Mouse (Mus musculus) MEL (cell line): ENCODE data around the gene Erbin.

Source experiments
- CTCF ChIP-seq, 3 experiments: IDR thresholded peaks in 2 of 3; conservative IDR thresholded peaks in 1 of 3; 2 replicates each; pipeline ENCODE4 v1.5.1; 2011 to 2012; ENCODE audit warnings: low read length in 3 of 3, low read depth in 2 of 3, mild to moderate bottlenecking in 2 of 3, improper control_type of control experiment in 1 of 3, inconsistent platforms in 1 of 3, mixed read lengths in 1 of 3, moderate library complexity in 1 of 3; ENCODE audit not compliant: control insufficient read depth in 1 of 3, insufficient read depth in 1 of 3, poor library complexity in 1 of 3, severe bottlenecking in 1 of 3
- E2F4 ChIP-seq: IDR thresholded peaks from 2 replicates; pipeline ENCODE4 v1.6.1; 2011; ENCODE audit warnings: low read depth, low read length, improper control_type of control experiment, borderline replicate concordance
- ETS1 ChIP-seq: IDR thresholded peaks from 2 replicates; pipeline ENCODE4 v1.6.1; 2012; ENCODE audit warnings: low read depth, mild to moderate bottlenecking, inconsistent platforms, low read length, improper control_type of control experiment, moderate library complexity
- MAX ChIP-seq: IDR thresholded peaks from 2 replicates; pipeline ENCODE4 v1.6.1; 2011; ENCODE audit warnings: low read length, improper control_type of control experiment
- MYB ChIP-seq: IDR thresholded peaks from 2 replicates; pipeline ENCODE4 v1.6.1; 2011; ENCODE audit warnings: mild to moderate bottlenecking, low read depth, low read length, improper control_type of control experiment
- NELFE ChIP-seq: IDR thresholded peaks from 2 replicates; pipeline ENCODE4 v1.6.1; 2011; ENCODE audit warnings: low read depth, low read length, improper control_type of control experiment
- NRF1 ChIP-seq: IDR thresholded peaks from 2 replicates; pipeline ENCODE4 v1.6.1; 2014; ENCODE audit warnings: low read depth, mild to moderate bottlenecking, inconsistent platforms, low read length, improper control_type of control experiment, moderate library complexity; ENCODE audit not compliant: poor library complexity, insufficient read depth, severe bottlenecking
- POLR2A ChIP-seq, 2 experiments: IDR thresholded peaks; 2 replicates each; pipeline ENCODE4 v1.6.1; 2011 to 2012; ENCODE audit warnings: low read length in 2 of 2, mild to moderate bottlenecking in 2 of 2, control low read depth in 1 of 2, improper control_type of control experiment in 1 of 2, low read depth in 1 of 2, moderate library complexity in 1 of 2; ENCODE audit not compliant: control insufficient read depth in 1 of 2, insufficient read depth in 1 of 2, poor library complexity in 1 of 2
- POLR2AphosphoS5 ChIP-seq: IDR thresholded peaks from 2 replicates; pipeline ENCODE4 v1.6.1; 2012; ENCODE audit warnings: low read depth, borderline replicate concordance, mild to moderate bottlenecking, inconsistent platforms, low read length, moderate library complexity, mixed read lengths
- SMC3 ChIP-seq: IDR thresholded peaks from 2 replicates; pipeline ENCODE4 v1.6.1; 2011; ENCODE audit warnings: low read depth, low read length, improper control_type of control experiment
- TAL1 ChIP-seq: IDR thresholded peaks from 2 replicates; pipeline ENCODE4 v1.6.1; 2012; ENCODE audit warnings: mild to moderate bottlenecking, inconsistent platforms, low read length, moderate library complexity, mixed read lengths

DNA sequence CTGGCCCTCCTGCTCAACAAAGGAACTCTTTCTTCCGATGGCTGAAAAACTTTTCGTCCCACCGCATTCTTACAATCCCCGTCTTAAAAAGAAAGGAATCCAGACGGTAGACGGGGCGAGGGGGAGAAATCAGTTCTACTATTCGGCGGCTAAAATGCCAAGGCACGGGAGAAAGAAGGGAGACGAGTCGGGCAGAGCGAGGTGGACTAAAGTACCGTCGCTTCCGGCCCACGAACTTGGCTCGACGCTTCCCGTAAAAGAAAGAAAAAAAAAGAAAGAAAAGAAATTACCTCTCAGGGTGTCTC is 406 bp downstream of the Erbin start:
- TF ChIP-seq POLR2A (IDR thresholded peaks at IDR 0.05; ENCODE audit: control insufficient read depth in 1 of 2, insufficient read depth in 1 of 2, low read depth in 1 of 2, low read length in 2 of 2, poor library complexity in 1 of 2) (no peak), CTCF (IDR thresholded peaks at IDR 0.05 in 2 of 3, conservative IDR thresholded peaks at IDR 0.05 in 1 of 3; ENCODE audit: control insufficient read depth in 1 of 3, insufficient read depth in 1 of 3, low read depth in 2 of 3, low read length in 3 of 3, poor library complexity in 1 of 3, severe bottlenecking in 1 of 3) (no peak), NRF1 (no peak), SMC3 (no peak), MYB (no peak), TAL1 (no peak), NELFE (no peak), E2F4 (no peak), POLR2AphosphoS5 (no peak), ETS1 (no peak), MAX (no peak)
